Comparison of ENCODE assay signal across 8 mouse cellular contexts in the genomic region with DNA sequence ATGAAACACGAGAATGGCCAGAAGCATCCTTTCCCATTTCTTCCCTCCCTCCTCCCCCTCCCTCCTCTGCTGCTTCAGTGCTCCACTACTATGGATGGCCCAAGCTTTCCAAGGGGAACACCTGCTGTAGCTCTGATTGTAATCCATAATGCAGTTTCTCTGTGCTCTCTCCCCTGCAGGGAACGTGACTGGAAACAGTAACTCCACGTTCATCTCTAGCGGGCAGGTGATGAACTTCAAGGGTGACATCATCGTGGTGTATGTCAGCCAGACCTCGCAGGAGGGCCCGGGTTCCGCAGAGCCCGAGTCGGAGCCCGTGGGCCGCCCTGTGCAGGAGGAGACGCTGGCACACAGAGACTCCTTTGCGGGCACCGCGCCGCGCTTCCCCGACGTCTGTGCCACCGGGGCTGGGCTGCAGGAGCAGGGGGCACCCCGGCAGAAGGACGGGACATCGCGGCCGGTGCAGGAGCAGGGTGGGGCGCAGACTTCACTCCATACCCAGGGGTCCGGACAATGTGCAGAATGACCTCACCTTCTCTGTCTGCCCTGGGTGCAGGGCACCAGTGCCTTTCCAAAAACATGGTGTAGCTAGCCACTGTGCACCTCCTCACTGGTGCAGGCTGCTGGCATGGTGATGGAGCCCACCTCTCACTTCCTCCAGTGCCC.
DNase-seq lines count a peak whose midpoint lies in the region; ATAC-seq and TF ChIP-seq lines count a peak whose summit lies in the region.

No protein-coding gene starts in this region.

- peak overlapping the region; percentile 53 for H3K4me3 ChIP-seq in heart, embryonic 10.5 days
- H3K4me3 ChIP-seq in E14TG2a.4 (replicated peaks; ENCODE audit: low read length) = peak overlapping the region; percentile 73
- peak overlapping the region; percentile 31 for H3K4me3 ChIP-seq in hindbrain, postnatal 0 days (ENCODE audit: low read length)
- peak overlapping the region; percentile 35 for H3K4me3 ChIP-seq in neural tube, embryonic 13.5 days

- 0 out of 2 replicates have a peak overlapping the region, but pooled peaks have one; percentile 44 for H3K27ac ChIP-seq in heart, embryonic 10.5 days
- H3K27ac ChIP-seq in hindbrain, postnatal 0 days = no peak overlapping the region; the same call in 1 of the 2 replicates
- no peak overlapping the region for H3K27ac ChIP-seq in neural tube, embryonic 13.5 days (replicated peaks)

- TF ChIP-seq CTCF in E14TG2a.4 (conservative IDR thresholded peaks at IDR 0.05; ENCODE audit: low read length) = no peak
- peak; percentile 33 for TF ChIP-seq CTCF in hindbrain, postnatal 0 days (IDR thresholded peaks at IDR 0.05; ENCODE audit: low read depth)

- H3K27me3 ChIP-seq in heart, embryonic 10.5 days (ENCODE audit: insufficient read depth, poor library complexity, severe bottlenecking) = peaks cover 27% of the 10 kb centered on the region
- peaks cover 23% of the 10 kb centered on the region for H3K27me3 ChIP-seq in E14TG2a.4 (ENCODE audit: insufficient read depth, low read length)
- H3K27me3 ChIP-seq in hindbrain, postnatal 0 days (ENCODE audit: insufficient read depth, low read length) = no peaks in the 10 kb centered on the region
- H3K27me3 ChIP-seq in neural tube, embryonic 13.5 days = peaks cover 12% of the 10 kb centered on the region; the same call in 1 of the 2 replicates

- peak overlapping the region; percentile 58 for H3K4me2 ChIP-seq in hindbrain, postnatal 0 days (ENCODE audit: low read depth, low read length)
- H3K4me2 ChIP-seq in neural tube, embryonic 13.5 days = peak overlapping the region; percentile 66

- H3K4me1 ChIP-seq in heart, embryonic 10.5 days = peaks cover 17% of the 10 kb centered on the region
- H3K4me1 ChIP-seq in E14TG2a.4 (replicated peaks; ENCODE audit: low read depth, low read length) = peaks cover 13% of the 10 kb centered on the region; the same call in 1 of the 2 replicates
- peaks cover 10% of the 10 kb centered on the region; the same call in 1 of the 2 replicates for H3K4me1 ChIP-seq in hindbrain, postnatal 0 days (ENCODE audit: insufficient read depth, low read length)
- H3K4me1 ChIP-seq in neural tube, embryonic 13.5 days (replicated peaks) = peaks cover 21% of the 10 kb centered on the region

- peak; percentile 89 for ATAC-seq in hindbrain, postnatal 0 days
- ATAC-seq in neural tube, embryonic 13.5 days (ENCODE audit: low read depth) = peak; percentile 85

- 13% methylated on average over 28 of the region's 28 CpGs for WGBS in heart, embryonic 10.5 days
- WGBS in hindbrain, postnatal 0 days = 6% methylated on average over 28 of the region's 28 CpGs
- WGBS in neural tube, embryonic 13.5 days = 4% methylated on average over 28 of the region's 28 CpGs

- peak; percentile 68 for DNase-seq in heart, embryonic 10.5 days (ENCODE audit: low spot score)
- no peak for DNase-seq in heart, adult 8-10 months (ENCODE audit: low spot score)
- DNase-seq in embryo, embryonic 11 days = peak; percentile 13
- peak; percentile 59 for DNase-seq in hindbrain, postnatal 0 days (ENCODE audit: low spot score)
- no peak for DNase-seq in spleen, postnatal 10 days (ENCODE audit: low spot score in 2 of 2)
- DNase-seq in MN1 (ENCODE audit: low spot score) = no peak

- H3K9ac ChIP-seq in hindbrain, postnatal 0 days (replicated peaks; ENCODE audit: low read length) = peak overlapping the region; percentile 51
- peak overlapping the region; percentile 68 for H3K9ac ChIP-seq in neural tube, embryonic 13.5 days

- H3K36me3 ChIP-seq in heart, embryonic 10.5 days = no peaks in the 10 kb centered on the region
- no peaks in the 10 kb centered on the region for H3K36me3 ChIP-seq in E14TG2a.4 (ENCODE audit: insufficient read depth, low read length)
- H3K36me3 ChIP-seq in hindbrain, postnatal 0 days (ENCODE audit: insufficient read depth, low read length) = no peaks in the 10 kb centered on the region
- no peaks in the 10 kb centered on the region for H3K36me3 ChIP-seq in neural tube, embryonic 13.5 days

- H3K9me3 ChIP-seq in heart, embryonic 10.5 days = no peaks in the 10 kb centered on the region
- H3K9me3 ChIP-seq in E14TG2a.4 (ENCODE audit: low read length) = no peaks in the 10 kb centered on the region
- H3K9me3 ChIP-seq in hindbrain, postnatal 0 days (ENCODE audit: low read length) = no peaks in the 10 kb centered on the region
- H3K9me3 ChIP-seq in neural tube, embryonic 13.5 days = no peaks in the 10 kb centered on the region

Comparison
In these comparisons a context has a peak if more than half of its experiments do, and no peak if none do; other contexts are left out.
1. DNase-seq: peak in heart, embryonic 10.5 days (single experiment), embryo, embryonic 11 days (single experiment) and hindbrain, postnatal 0 days (single experiment); none in heart, adult 8-10 months (single experiment), spleen, postnatal 10 days (0 of 2) and MN1 (single experiment).
2. Peak in every context shown above with its lines, with median percentiles within 50 percentile points of each other: H3K4me3 ChIP-seq.